Mouse (Mus musculus): ENCODE results near the gene Ralgps1. TPM values are rescaled to one million over a fixed set of nuclear protein-coding genes. Genes with fewer than 3 reads are reported as not detected.

Gene Ralgps1
- total RNA-seq, 4 experiments from 2014 or later, result 6.2 to 7.0 (median 6.4) TPM

Small RNA genes lying within 50 kb of the gene (microRNA-seq; reads per million reads assigned to microRNA genes)
- not detected for gene Gm25998

Other genes with a start within 250 kb of the Ralgps1 start
- gene Garnl3, start 239.8 kb downstream of the Ralgps1 start, total RNA-seq (2022), result 1 to 10 TPM; 2.6 to 6.7 (median 3.5) TPM
- gene Angptl2, start 155.4 kb downstream of the Ralgps1 start, total RNA-seq (2022), result 10 to 100 TPM; 32.9 to 57.7 (median 53.5) TPM
- 1 to 10 TPM; 5.6 to 6.9 (median 6.5) TPM for gene Zbtb34, start 59.8 kb upstream of the Ralgps1 start, total RNA-seq (2022)
- 10 to 100 TPM; 17.0 to 19.1 (median 17.5) TPM for gene Zbtb43, start 97.1 kb upstream of the Ralgps1 start, total RNA-seq (2022)

Data from heart, adult 8-10 months (tissue).